Mouse (Mus musculus) cerebral cortex, adult 2 months (tissue): ENCODE results near the gene Pvalb.

Experiments used
- WGBS: fragments of 180-500 bp; shearing (Covaris S2); methylation state at CpG from one replicate; pipeline ENCODE4 v1.1.7; 2018; 5-methylcytosine and 5-hydroxymethylcytosine counted together

The Pvalb gene

GRCm38 (mm10) chr15:78195096-78195880 lies 10.9 kb downstream of the Pvalb start:
- 65% methylated on average over 28 of the region's 28 CpGs for WGBS

- WGBS, result 54% methylated on average over 3 of the region's 3 CpGs
Measured at GRCm38 (mm10) chr15:78194320-78194719, 11.9 kb downstream of the Pvalb start.

GRCm38 (mm10) chr15:78189636-78190035 lies 16.6 kb downstream of the Pvalb start:
- WGBS, result 94% methylated on average over 7 of the region's 7 CpGs

- WGBS, result 87% methylated on average over 3 of the region's 3 CpGs
Measured at GRCm38 (mm10) chr15:78188546-78188945, 17.7 kb downstream of the Pvalb start.

- 67% methylated on average over 5 of the region's 5 CpGs for WGBS
Measured at GRCm38 (mm10) chr15:78186906-78187305, 19.3 kb downstream of the Pvalb start.

- 89% methylated on average over 4 of the region's 4 CpGs for WGBS
Measured at GRCm38 (mm10) chr15:78185609-78186008, 20.6 kb downstream of the Pvalb start.

GRCm38 (mm10) chr15:78184855-78185254 lies 21.3 kb downstream of the Pvalb start:
- 7% methylated on average over 10 of the region's 10 CpGs for WGBS

- 17% methylated on average over 8 of the region's 8 CpGs for WGBS
Measured at GRCm38 (mm10) chr15:78181701-78182405, 24.3 kb downstream of the Pvalb start.

GRCm38 (mm10) chr15:78179775-78180174 lies 26.4 kb downstream of the Pvalb start:
- WGBS, result 71% methylated on average over 3 of the region's 3 CpGs

GRCm38 (mm10) chr15:78178397-78178796 lies 27.8 kb downstream of the Pvalb start:
- WGBS, result 5% methylated on average over 9 of the region's 9 CpGs

- WGBS, result 60% methylated on average over 10 of the region's 10 CpGs
Measured at GRCm38 (mm10) chr15:78177257-78177656, 28.9 kb downstream of the Pvalb start.

- 62% methylated on average over 6 of the region's 6 CpGs for WGBS
Measured at GRCm38 (mm10) chr15:78174887-78175245, 31.3 kb downstream of the Pvalb start.

GRCm38 (mm10) chr15:78173972-78174886 lies 32.0 kb downstream of the Pvalb start, which contains the start of gene Ift27:
Gene Ift27, minus strand, starts transcription at chr15:78174107.
- WGBS, result 1% methylated on average over 40 of the region's 40 CpGs

- WGBS, result 19% methylated on average over 26 of the region's 26 CpGs
Measured at GRCm38 (mm10) chr15:78172899-78173817, 33.0 kb downstream of the Pvalb start.

- WGBS, result 39% methylated on average over 11 of the region's 11 CpGs
Measured at GRCm38 (mm10) chr15:78172256-78172898, 33.8 kb downstream of the Pvalb start.

GRCm38 (mm10) chr15:78171651-78172050 lies 34.5 kb downstream of the Pvalb start:
- 64% methylated on average over 10 of the region's 10 CpGs for WGBS

- WGBS, result 77% methylated on average over 15 of the region's 15 CpGs
Measured at GRCm38 (mm10) chr15:78170708-78171107, 35.5 kb downstream of the Pvalb start.

- WGBS, result 44% methylated on average over 11 of the region's 11 CpGs
Measured at GRCm38 (mm10) chr15:78169566-78169965, 36.6 kb downstream of the Pvalb start.

- 87% methylated on average over 4 of the region's 4 CpGs for WGBS
Measured at GRCm38 (mm10) chr15:78165292-78165691, 40.9 kb downstream of the Pvalb start.

GRCm38 (mm10) chr15:78164466-78164865 lies 41.7 kb downstream of the Pvalb start:
- WGBS, result 75% methylated on average over 11 of the region's 11 CpGs
